Mouse (Mus musculus): ENCODE data around the gene 2310034G01Rik. TPM values are rescaled to one million over a fixed set of nuclear protein-coding genes. Genes with fewer than 3 reads are reported as not detected.

2310034G01Rik gene
- total and polyA plus RNA-seq, 3 experiments, result 1.1 to 1.6 (median 1.4) TPM

- Histone ChIP-seq H3K4me2 (ENCODE audit: insufficient read depth, low read depth, poor library complexity, severe bottlenecking) (peak within 1 kb of the TSS; percentile 77), H3K27me3 (replicated peaks) (no peaks in the 10 kb centered on the region), H3K9me3 (replicated peaks; ENCODE audit: low read length) (no peaks in the 10 kb centered on the region), H3K4me1 (ENCODE audit: control insufficient read depth in 1 of 2, insufficient read depth in 2 of 2) (peaks cover 8 to 32% of the 10 kb centered on the region in 2 experiments), H3K79me2 (replicated peaks; ENCODE audit: control insufficient read depth, extremely low read depth, insufficient read depth, poor library complexity, severe bottlenecking) (peaks cover 6% of the 10 kb centered on the region), H3K27ac (ENCODE audit: insufficient read depth, low read depth) (peak within 1 kb of the TSS; percentile 95), H3K4me3 (replicated peaks in 1 of 3; ENCODE audit: low read depth in 2 of 3, low read length in 2 of 3, poor library complexity in 1 of 3) (peak within 1 kb of the TSS; percentile 81 to 96 (median 95)), H3K36me3 (replicated peaks in 1 of 2; ENCODE audit: control insufficient read depth in 1 of 2, insufficient read depth in 1 of 2, low read length in 1 of 2) (peaks cover 27 to 34% of the 10 kb centered on the region in 2 experiments), H3K9ac (ENCODE audit: insufficient read depth, low read depth) (peak within 1 kb of the TSS; percentile 48)
- DNase-seq (ENCODE audit: extremely low read depth), result peak; percentile 96
- dilution Hi-C loops (cut with MboI; ENCODE audit: extremely low pct_ligation_motif_present, extremely low pct_unique_long_range_greater_than_20kb, low sequenced_read_pairs) (no loop called here), in situ Hi-C loops (cut with MboI; ENCODE audit: low pct_ligation_motif_present, low pct_unique_long_range_greater_than_20kb, low sequenced_read_pairs) (no loop called here)
- TF ChIP-seq ZMIZ1 (IDR thresholded peaks at IDR 0.05; ENCODE audit: low read depth, low read length) (peak; percentile 96), TBP (conservative IDR thresholded peaks at IDR 0.05; ENCODE audit: low read depth, low read length) (peak; percentile 68), MEF2A (IDR thresholded peaks at IDR 0.05; ENCODE audit: borderline replicate concordance, low read depth, low read length) (peak; percentile 73), MXI1 (IDR thresholded peaks at IDR 0.05; ENCODE audit: low read depth, low read length) (no peak; the same call in none of the 2 replicates), NELFE (IDR thresholded peaks at IDR 0.05; ENCODE audit: low read depth, low read length) (peak; percentile 91), MAX (IDR thresholded peaks at IDR 0.05; ENCODE audit: low read length) (peak; percentile 62; the same call in 1 of the 2 replicates), CTCF (conservative IDR thresholded peaks at IDR 0.05 in 1 of 2, IDR thresholded peaks at IDR 0.05 in 1 of 2; ENCODE audit: low read depth in 2 of 2, low read length in 2 of 2) (peak; percentile 70 to 87), IRF4 (IDR thresholded peaks at IDR 0.05; ENCODE audit: low read depth, low read length) (peak; percentile 48), SIN3A (IDR thresholded peaks at IDR 0.05; ENCODE audit: low read length) (peak; percentile 96), CHD1 (IDR thresholded peaks at IDR 0.05; ENCODE audit: low read depth, low read length) (peak; percentile 72; the same call in 1 of the 2 replicates), RAD21 (IDR thresholded peaks at IDR 0.05; ENCODE audit: low read depth, low read length) (peak; percentile 52), MYC (IDR thresholded peaks at IDR 0.05; ENCODE audit: low read depth, low read length) (0 out of 2 replicates have a peak, but pooled peaks have one; percentile 53), HCFC1 (IDR thresholded peaks at IDR 0.05; ENCODE audit: low read depth, low read length) (peak; percentile 51), POLR2A (IDR thresholded peaks at IDR 0.05; ENCODE audit: low read depth, low read length) (peak; percentile 87), ZC3H11A (IDR thresholded peaks at IDR 0.05; ENCODE audit: low read depth, low read length) (no peak), SMC3 (IDR thresholded peaks at IDR 0.05; ENCODE audit: low read depth, low read length) (peak; percentile 74), MAFK (IDR thresholded peaks at IDR 0.05; ENCODE audit: insufficient replicate concordance, low read length) (no peak; the same call in 1 of the 2 replicates), TCF12 (IDR thresholded peaks at IDR 0.05; ENCODE audit: low read depth, low read length) (peak; percentile 74; the same call in 1 of the 2 replicates), NRF1 (IDR thresholded peaks at IDR 0.05; ENCODE audit: low read depth, low read length) (peak; percentile 54), ETS1 (conservative IDR thresholded peaks at IDR 0.05; ENCODE audit: low read depth, low read length) (peak; percentile 58), ELF1 (IDR thresholded peaks at IDR 0.05; ENCODE audit: low read depth, low read length) (peak; percentile 74), PAX5 (IDR thresholded peaks at IDR 0.05; ENCODE audit: low read length) (no peak), POLR2AphosphoS2 (IDR thresholded peaks at IDR 0.05; ENCODE audit: low read depth, low read length) (no peak; the same call in 1 of the 2 replicates), KAT2A (IDR thresholded peaks at IDR 0.05; ENCODE audit: insufficient replicate concordance, low read length) (0 out of 2 replicates have a peak, but pooled peaks have one; percentile 46), MAZ (IDR thresholded peaks at IDR 0.05; ENCODE audit: low read depth, low read length) (0 out of 2 replicates have a peak, but pooled peaks have one; percentile 79), E2F4 (IDR thresholded peaks at IDR 0.05; ENCODE audit: insufficient replicate concordance, low read depth, low read length) (peak; percentile 66; the same call in 1 of the 2 replicates), JUN (IDR thresholded peaks at IDR 0.05; ENCODE audit: insufficient read depth, low read depth, low read length) (no peak), EP300 (IDR thresholded peaks at IDR 0.05; ENCODE audit: low read length) (peak; percentile 53), USF2 (conservative IDR thresholded peaks at IDR 0.05; ENCODE audit: low read depth, low read length) (no peak), UBTF (IDR thresholded peaks at IDR 0.05; ENCODE audit: low read depth, low read length) (no peak), CHD2 (IDR thresholded peaks at IDR 0.05; ENCODE audit: low read length) (peak; percentile 79), USF1 (IDR thresholded peaks at IDR 0.05; ENCODE audit: low read depth, low read length) (no peak), ZNF384 (IDR thresholded peaks at IDR 0.05; ENCODE audit: low read depth, low read length) (0 out of 2 replicates have a peak, but pooled peaks have one; percentile 23)
Measured at GRCm38 (mm10) chr19:46304216-46304841, 45.8 kb downstream of the 2310034G01Rik start, which contains the start of gene Nfkb2. Gene Nfkb2 (plus strand): TSS chr19:46304320.
